Mouse (Mus musculus): ENCODE results near the gene Gm4131.

GRCm38 (mm10) chr14:62416007-62416741 lies 150.5 kb downstream of the Gm4131 start:
- no peak for TF ChIP-seq POLR2A (IDR thresholded peaks at IDR 0.05; ENCODE audit: control insufficient read depth, extremely low read depth, insufficient read depth, low read length, poor library complexity)
- TF ChIP-seq CTCF (IDR thresholded peaks at IDR 0.05; ENCODE audit: borderline replicate concordance, control insufficient read depth, extremely low read depth, insufficient read depth, low read length, poor library complexity): no peak
